Mouse (Mus musculus) liver, embryonic 14.5 days (tissue): ENCODE data around the gene 0610010F05Rik. TPM values are rescaled to one million over a fixed set of nuclear protein-coding genes. Genes with fewer than 3 reads are reported as not detected.

Experiments
- ATAC-seq: fragments of 200-750 bp; cut with Nextera tagmentation; 2 replicates; pipeline ENCODE4 v1.8.0; 2017; ENCODE audit warnings: moderate number of reproducible peaks, mild to moderate bottlenecking, moderate library complexity; ENCODE audit not compliant: insufficient read depth
- DNase-seq, 3 experiments: peaks; one replicate each; pipeline ENCODE4 v3.0.0-alpha.2; 2012 to 2013; ENCODE audit warnings: low read depth in 3 of 3, low spot score in 3 of 3
- H3K27ac ChIP-seq: fragments of 300-500 bp; sonication (generic); 2 replicates; pipeline ENCODE4 v1.5.1; 2014; ENCODE audit warnings: moderate library complexity, mild to moderate bottlenecking, control low read depth, inconsistent platforms
- H3K27me3 ChIP-seq: fragments of 300-500 bp; sonication (generic); 2 replicates; pipeline ENCODE4 v1.6.1; 2014; ENCODE audit warnings: mild to moderate bottlenecking, low read length, moderate library complexity; ENCODE audit not compliant: control insufficient read depth, insufficient read depth
- H3K36me3 ChIP-seq: fragments of 300-500 bp; sonication (generic); replicated peaks from 2 replicates; pipeline ENCODE4 v1.6.1; 2014; ENCODE audit warnings: low read depth; ENCODE audit not compliant: control insufficient read depth, insufficient read depth
- H3K4me1 ChIP-seq, 2 experiments: fragments of 200-500 bp in 1 of 2; fragments of 300-500 bp in 1 of 2; sonication (generic) in 1 of 2; replicated peaks; 2 replicates each; pipeline ENCODE4 v1.6.1; 2012 to 2014; ENCODE audit warnings: antibody characterized with exemption in 1 of 2, inconsistent platforms in 1 of 2, low read length in 1 of 2; ENCODE audit not compliant: control insufficient read depth in 2 of 2, insufficient read depth in 2 of 2
- H3K4me2 ChIP-seq: fragments of 300-500 bp; sonication (generic); 2 replicates; pipeline ENCODE4 v1.6.1; 2014; ENCODE audit warnings: low read depth, mild to moderate bottlenecking, control low read depth, moderate library complexity
- H3K4me3 ChIP-seq, 2 experiments: fragments of 200-500 bp in 1 of 2; fragments of 300-500 bp in 1 of 2; sonication (generic) in 1 of 2; 2 replicates each; pipeline ENCODE4 v1.5.1; 2012 to 2014; ENCODE audit warnings: low read depth in 2 of 2, low read length in 2 of 2, mild to moderate bottlenecking in 2 of 2, control low read depth in 1 of 2, inconsistent platforms in 1 of 2, moderate library complexity in 1 of 2; ENCODE audit not compliant: insufficient read depth in 1 of 2
- H3K9ac ChIP-seq: fragments of 300-500 bp; sonication (generic); replicated peaks from 2 replicates; pipeline ENCODE4 v1.6.1; 2014; ENCODE audit warnings: mild to moderate bottlenecking, control low read depth, moderate library complexity
- H3K9me3 ChIP-seq: fragments of 300-500 bp; sonication (generic); 2 replicates; pipeline ENCODE4 v1.6.1; 2016; ENCODE audit warnings: low read length, mixed read lengths; ENCODE audit not compliant: control insufficient read depth
- CTCF ChIP-seq: IDR thresholded peaks from 2 replicates; pipeline ENCODE4 v1.5.1; 2016; ENCODE audit warnings: antibody characterized with exemption, low read depth, control low read depth
- EP300 ChIP-seq: IDR thresholded peaks from 2 replicates; pipeline ENCODE4 v1.6.1; 2016; ENCODE audit warnings: antibody characterized with exemption, low read depth
- WGBS: fragments of 180-500 bp; shearing (Covaris S2); extraction: QIAGEN DNeasy Blood & Tissue Kit; methylation state at CpG from one replicate; pipeline ENCODE4 v1.1.7; 2014; ENCODE audit not compliant: insufficient replicate concordance; 5-methylcytosine and 5-hydroxymethylcytosine counted together
- polyA plus RNA-seq, 2 experiments: library from polyadenylated mRNA; depleted of rRNA in 1 of 2; stranded (reverse) in 1 of 2; unstranded in 1 of 2; fragments of >200 nt; fragmentation: Nextera tagmentation in 1 of 2; extraction: Ambion mirVana in 1 of 2; gene quantifications; 2 replicates each; pipeline versions ENCODE4 v1.2.1 to v1.2.3; 2012 to 2014

Gene 0610010F05Rik
- 1.9 and 3.1 TPM in 2 replicates for polyA plus RNA-seq (2012; rRNA removed)
- 11.1 and 12.3 TPM in 2 replicates for polyA plus RNA-seq (2014; fragmentation: Nextera tagmentation; extraction: Ambion mirVana)

DNA sequence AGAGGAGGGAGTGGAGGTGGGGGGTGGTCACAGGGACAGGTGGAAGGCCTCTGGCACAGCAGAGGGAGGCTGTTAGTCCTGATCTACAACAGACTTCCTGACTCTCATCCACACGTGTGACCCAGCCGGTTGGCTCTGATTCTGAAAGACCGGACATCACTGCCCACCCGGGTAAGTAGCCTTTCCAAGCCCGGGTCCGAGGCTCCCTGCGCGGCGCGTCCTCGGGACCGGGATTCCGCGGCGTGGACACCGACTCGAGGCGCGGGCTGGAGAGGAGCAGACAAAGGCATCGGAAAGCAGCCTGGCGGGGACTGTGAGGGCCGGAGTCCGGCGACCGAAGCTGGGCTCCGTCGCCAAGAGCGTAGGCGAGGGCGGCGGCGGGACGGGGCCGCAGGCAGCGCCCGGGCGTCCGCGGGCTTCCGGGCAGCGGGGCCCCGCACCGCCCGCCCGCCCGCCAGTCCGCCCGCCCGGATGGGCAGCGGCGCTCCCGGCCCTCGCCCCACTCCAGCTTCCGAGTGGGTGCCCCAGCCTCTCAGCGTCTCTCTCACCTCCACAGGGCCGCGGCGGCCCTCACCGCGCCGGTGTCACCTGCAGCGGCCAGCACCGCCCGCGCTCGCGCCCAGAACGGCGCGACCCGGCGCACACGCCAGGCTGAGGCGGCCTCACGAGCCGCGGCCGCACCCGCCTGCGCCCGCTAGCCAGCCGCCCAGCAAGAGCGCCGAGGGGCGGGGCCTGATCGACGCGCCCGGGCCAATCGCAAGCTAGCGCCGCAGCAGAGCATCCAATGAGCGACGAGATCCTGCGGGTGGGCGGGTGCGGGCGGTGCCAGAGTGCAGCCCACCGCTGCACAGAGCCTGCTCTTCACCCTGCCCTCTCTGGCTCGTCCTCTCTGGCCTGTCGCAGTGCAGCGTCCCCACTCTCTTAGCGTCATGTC is at the start of gene 0610010F05Rik:
TSS of gene 0610010F05Rik (minus strand) at position 695 of the 934 bp plus-strand sequence.
- TF ChIP-seq EP300, result no peak
- TF ChIP-seq CTCF, result no peak
- Histone ChIP-seq H3K4me2 (peak within 1 kb of the TSS; percentile 89), H3K4me1 (peaks cover 4 to 9% of the 10 kb centered on the region in 2 experiments; a peak in 3 of 4 replicates), H3K27ac (peak within 1 kb of the TSS; percentile 39), H3K4me3 (peak within 1 kb of the TSS; percentile 83 to 85), H3K9ac (peak within 1 kb of the TSS; percentile 88), H3K27me3 (no peaks in the 10 kb centered on the region), H3K36me3 (no peaks in the 10 kb centered on the region), H3K9me3 (no peaks in the 10 kb centered on the region)
- under 1% methylated on average over 79 of the region's 103 CpGs for WGBS
- ATAC-seq (peak; percentile 99), DNase-seq (peak; percentile 86 to 88 (median 86))

DNA sequence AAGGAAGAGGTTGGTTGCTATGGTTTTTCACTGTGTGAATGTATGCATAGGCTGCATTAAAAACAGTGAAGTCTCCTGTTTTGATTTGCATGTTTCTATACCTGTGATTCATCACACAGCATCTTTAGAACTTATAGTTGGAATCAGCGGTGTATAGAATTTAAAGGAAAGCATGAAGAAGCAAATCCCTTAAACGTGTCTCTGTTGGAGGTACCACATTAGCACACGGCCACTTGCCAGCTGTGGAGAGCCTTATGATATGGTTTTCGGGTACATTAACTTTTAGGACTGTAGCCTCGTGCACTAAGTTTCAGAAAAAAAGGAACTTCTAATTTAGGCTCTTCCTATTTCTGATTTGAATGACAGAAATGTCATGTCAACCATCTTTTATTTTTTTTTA is 49.1 kb upstream of the 0610010F05Rik start:
- TF ChIP-seq CTCF (no peak), EP300 (no peak)
- H3K4me2 ChIP-seq, result no peak overlapping the region
- no peak overlapping the region for H3K9ac ChIP-seq
- WGBS, result 66% methylated on average over 5 of the region's 5 CpGs
- H3K4me1 ChIP-seq, result no peaks in the 10 kb centered on the region
- H3K9me3 ChIP-seq, result no peaks in the 10 kb centered on the region
- H3K4me3 ChIP-seq, result no peak overlapping the region
- H3K36me3 ChIP-seq, result peaks cover 2% of the 10 kb centered on the region; the same call in 1 of the 2 replicates
- H3K27ac ChIP-seq, result no peak overlapping the region
- H3K27me3 ChIP-seq, result no peaks in the 10 kb centered on the region
- ATAC-seq (no peak), DNase-seq (no peak)

DNA sequence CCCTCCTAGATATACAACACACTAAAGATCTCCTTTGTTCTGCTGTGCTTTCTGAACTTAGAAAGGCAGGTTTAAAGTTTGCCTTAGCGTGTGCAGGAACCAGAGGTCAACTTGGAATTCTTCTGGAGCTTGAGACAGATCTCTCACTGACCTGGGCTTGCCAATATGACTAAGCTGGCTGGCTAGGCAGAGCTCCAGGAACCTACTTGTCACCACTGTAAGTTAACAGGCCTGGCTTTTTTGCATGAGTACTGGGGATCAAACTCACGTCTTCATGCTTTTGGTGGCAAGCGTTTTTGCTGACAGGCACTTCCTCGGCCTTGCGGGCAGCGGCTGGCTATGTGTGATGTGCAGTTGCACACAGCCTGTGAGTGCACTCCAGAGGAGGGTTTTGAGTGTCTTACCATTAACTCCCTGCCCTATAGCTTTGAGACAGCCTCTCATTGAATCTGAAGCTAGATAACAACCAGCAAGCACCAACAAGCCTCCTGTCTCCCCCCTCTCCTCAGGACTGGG is 47.1 kb upstream of the 0610010F05Rik start:
- no peaks in the 10 kb centered on the region for H3K9me3 ChIP-seq
- ATAC-seq, result no peak
- peaks cover 2% of the 10 kb centered on the region; the same call in 1 of the 2 replicates for H3K36me3 ChIP-seq
- H3K4me2 ChIP-seq, result no peak overlapping the region
- H3K9ac ChIP-seq, result no peak overlapping the region
- no peaks in the 10 kb centered on the region for H3K4me1 ChIP-seq
- TF ChIP-seq EP300 (no peak), CTCF (no peak)
- H3K27me3 ChIP-seq, result no peaks in the 10 kb centered on the region
- WGBS, result 82% methylated on average over 6 of the region's 6 CpGs
- DNase-seq, result no peak
- H3K27ac ChIP-seq, result no peak overlapping the region
- H3K4me3 ChIP-seq, result no peak overlapping the region

DNA sequence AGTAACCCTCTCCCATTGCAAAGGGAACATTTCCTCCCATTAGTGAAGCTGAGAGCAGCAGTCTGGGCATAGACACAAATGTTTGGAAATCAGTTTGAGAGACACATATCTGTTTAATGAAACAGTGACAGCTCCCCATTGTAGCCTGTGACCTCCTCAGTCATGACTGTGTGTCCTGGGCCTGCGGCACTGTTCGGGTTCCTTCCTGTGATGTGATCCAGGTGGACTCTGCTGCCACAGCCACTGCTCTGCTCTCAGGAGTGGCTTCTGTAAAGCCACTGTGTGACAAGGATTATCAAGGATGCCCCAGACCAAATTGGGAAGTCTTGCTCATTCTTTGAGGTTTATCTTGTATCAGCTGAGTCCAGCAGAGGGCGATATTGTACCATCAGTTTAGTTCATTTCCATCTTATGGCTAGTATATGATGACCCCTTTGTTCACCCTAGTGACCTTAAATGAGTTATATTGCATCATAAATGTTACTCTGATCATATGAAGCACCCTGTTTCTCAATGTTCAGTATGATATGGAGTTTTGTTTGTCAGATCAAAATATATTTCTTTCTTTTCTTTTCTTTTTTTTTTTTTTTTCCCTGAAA is 45.7 kb upstream of the 0610010F05Rik start:
- no peak overlapping the region for H3K27ac ChIP-seq
- H3K4me3 ChIP-seq, result no peak overlapping the region
- 45% methylated on average over 3 of the region's 3 CpGs for WGBS
- H3K27me3 ChIP-seq, result no peaks in the 10 kb centered on the region
- ATAC-seq (peak; percentile 18; the same call in 1 of the 2 replicates), DNase-seq (peak; percentile 38 to 52 (median 50))
- no peak overlapping the region for H3K9ac ChIP-seq
- TF ChIP-seq EP300 (no peak), CTCF (peak; percentile 79)
- H3K9me3 ChIP-seq, result no peaks in the 10 kb centered on the region
- no peaks in the 10 kb centered on the region for H3K4me1 ChIP-seq
- no peak overlapping the region for H3K4me2 ChIP-seq
- peaks cover 2% of the 10 kb centered on the region for H3K36me3 ChIP-seq

DNA sequence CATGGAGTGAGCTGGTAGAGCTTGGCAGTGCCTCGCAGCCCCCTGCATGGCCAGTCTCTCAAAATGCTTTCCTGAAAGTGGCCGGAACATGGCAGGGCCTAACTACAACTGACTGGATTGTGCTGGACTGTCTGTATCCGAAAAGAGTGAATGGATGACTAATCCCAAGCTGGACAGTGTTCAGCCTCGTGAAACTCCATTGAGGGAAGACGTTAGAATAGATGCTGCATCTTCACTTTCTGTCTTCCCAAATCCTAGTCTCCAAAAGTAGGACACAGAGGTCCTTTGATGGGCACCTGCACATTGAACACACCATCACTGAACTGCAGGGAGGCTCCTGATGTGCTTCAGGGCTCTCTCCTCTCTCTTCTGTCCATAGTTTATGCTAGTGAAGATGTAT is 42.7 kb upstream of the 0610010F05Rik start:
- Histone ChIP-seq H3K27ac (no peak overlapping the region), H3K4me3 (no peak overlapping the region), H3K27me3 (no peaks in the 10 kb centered on the region), H3K9me3 (no peaks in the 10 kb centered on the region), H3K36me3 (peaks cover 12% of the 10 kb centered on the region), H3K4me1 (no peaks in the 10 kb centered on the region), H3K9ac (no peak overlapping the region), H3K4me2 (no peak overlapping the region)
- DNase-seq (no peak), ATAC-seq (no peak)
- TF ChIP-seq CTCF (no peak), EP300 (no peak)
- 75% methylated on average over 5 of the region's 5 CpGs for WGBS
